Mouse (Mus musculus): ENCODE data around the gene Cfap97. TPM values are rescaled to one million over a fixed set of nuclear protein-coding genes. Genes with fewer than 3 reads are reported as not detected.

Gene Cfap97
- 8.1 and 16.2 TPM in 2 replicates for polyA plus RNA-seq (2012; rRNA removed)

DNA sequence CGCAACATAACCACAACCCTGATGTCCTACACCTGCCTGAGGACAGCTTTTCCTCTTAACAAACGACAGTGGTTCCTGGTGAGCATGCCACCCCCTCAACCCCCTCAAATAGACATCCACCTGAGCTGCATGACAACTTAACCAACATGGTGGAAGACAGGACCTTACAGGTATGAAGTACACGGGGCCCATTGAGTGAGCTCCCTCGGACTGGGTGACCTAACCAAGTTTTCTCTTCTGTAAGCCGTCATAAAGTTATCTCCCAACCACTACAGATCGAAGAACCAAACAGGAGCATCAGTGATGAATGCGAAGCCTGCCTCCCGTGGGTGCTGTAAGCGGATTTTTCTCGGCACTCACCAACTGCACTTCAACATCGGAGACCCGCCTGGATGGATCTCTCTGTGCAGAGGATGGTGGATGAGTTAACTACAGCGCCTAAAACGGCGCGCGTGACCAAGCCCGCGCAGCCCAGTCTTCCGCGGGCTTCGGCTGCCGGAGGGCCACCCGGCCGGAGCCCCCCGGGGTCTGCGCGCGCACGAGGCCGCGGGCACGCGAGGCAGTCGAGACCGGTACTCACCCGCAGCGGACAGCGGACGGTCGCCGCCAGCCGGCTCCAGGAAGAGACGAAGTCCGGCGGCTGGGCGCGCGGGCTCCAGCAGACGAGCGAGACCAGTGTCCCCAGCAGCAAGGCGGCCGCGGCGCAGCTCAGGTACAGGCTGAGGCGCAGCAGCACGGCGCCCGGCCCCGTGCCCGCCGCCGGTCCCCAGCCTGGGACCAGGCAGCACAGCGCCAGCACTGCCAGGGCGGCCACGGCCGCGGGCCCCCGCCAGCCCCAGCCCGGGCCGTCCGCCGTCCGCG lies at the start of gene Cfap97:
Gene Cfap97 (plus strand): TSS at position 570 of the 861 bp plus-strand sequence.

GRCm38 (mm10) chr8:46152064-46153031 lies 777 bp downstream of the Cfap97 start, which contains the start of gene Snx25:
Snx25 (minus strand) TSS chr8:46152159.

GRCm38 (mm10) chr8:46210404-46211315 lies 59.1 kb downstream of the Cfap97 start, which contains the start of gene Slc25a4:
Slc25a4 (minus strand) TSS chr8:46211284.

Other genes with a start within 250 kb of the Cfap97 start
- gene Ccdc110, start 217.2 kb upstream of the Cfap97 start, polyA plus RNA-seq (2012; rRNA removed) = 0.11 TPM in 2 replicates
- 4.1 and 4.6 TPM in 2 replicates for gene 1700029J07Rik, start 176.5 kb upstream of the Cfap97 start, polyA plus RNA-seq (2012; rRNA removed)
- 31.7 and 45.2 TPM in 2 replicates for gene Ufsp2, start 176.2 kb upstream of the Cfap97 start, polyA plus RNA-seq (2012; rRNA removed)
- 0.10 and 0.14 TPM in 2 replicates for gene Lrp2bp, start 152.5 kb upstream of the Cfap97 start, polyA plus RNA-seq (2012; rRNA removed)
- gene Ankrd37, start 146.1 kb upstream of the Cfap97 start, polyA plus RNA-seq (2012; rRNA removed) = 12.9 and 18.6 TPM in 2 replicates
- 11.4 and 23.1 TPM in 2 replicates for gene Snx25, start 388 bp downstream of the Cfap97 start, polyA plus RNA-seq (2012; rRNA removed)
- gene Slc25a4, start 59.5 kb downstream of the Cfap97 start, polyA plus RNA-seq (2012; rRNA removed) = 405 and 436 TPM in 2 replicates
- gene Helt, start 142.9 kb downstream of the Cfap97 start, polyA plus RNA-seq (2012; rRNA removed) = 8.4 and 19.2 TPM in 2 replicates